Mouse (Mus musculus) liver, postnatal 0 days (tissue): ENCODE measurements around the gene Man2b1.

Source experiments
- CTCF ChIP-seq: sonication (generic); IDR thresholded peaks from 2 replicates; pipeline ENCODE4 v1.5.1; 2016; ENCODE audit warnings: antibody characterized with exemption, low read depth
- EP300 ChIP-seq: IDR thresholded peaks from 2 replicates; pipeline ENCODE4 v1.6.1; 2016; ENCODE audit warnings: antibody characterized with exemption, low read depth, mild to moderate bottlenecking

GRCm38 (mm10) chr8:85116984-85117383 is 33.9 kb downstream of the Man2b1 start:
- TF ChIP-seq CTCF = no peak
- TF ChIP-seq EP300 = peak; percentile 71
